Mouse (Mus musculus) adrenal gland (tissue): Measurements from ENCODE around the gene Zfand3.

Source experiments
- intact Hi-C: fragments of 180-260 bp; cut with DNase I; formaldehyde crosslinking; loops from one replicate; pipeline ENCODE4 v1.15.1; 2025

Gene Zfand3

GRCm38 (mm10) chr17:30188031-30188981 lies 183.8 kb downstream of the Zfand3 start:
- intact Hi-C loops = loop anchor here (5.0 kb wide), 1 partner anchor 36 kb away; no protein-coding TSS in a partner anchor

- intact Hi-C loops = loop anchor here (10.0 kb wide), 1 partner anchor 216 kb away; the partner anchor contains the start of gene Mdga1
These were observed 186.6 kb downstream of the Zfand3 start for GRCm38 (mm10) chr17:30191097-30191640.

GRCm38 (mm10) chr17:30192416-30193005 lies 188.0 kb downstream of the Zfand3 start:
- intact Hi-C loops = loop anchor here (10.0 kb wide), 1 partner anchor 218 kb away; the partner anchor contains the start of gene Mdga1

GRCm38 (mm10) chr17:30193615-30194014 lies 189.1 kb downstream of the Zfand3 start:
- intact Hi-C loops = loop anchor here (10.0 kb wide), 1 partner anchor 219 kb away; the partner anchor contains the start of gene Mdga1

DNA sequence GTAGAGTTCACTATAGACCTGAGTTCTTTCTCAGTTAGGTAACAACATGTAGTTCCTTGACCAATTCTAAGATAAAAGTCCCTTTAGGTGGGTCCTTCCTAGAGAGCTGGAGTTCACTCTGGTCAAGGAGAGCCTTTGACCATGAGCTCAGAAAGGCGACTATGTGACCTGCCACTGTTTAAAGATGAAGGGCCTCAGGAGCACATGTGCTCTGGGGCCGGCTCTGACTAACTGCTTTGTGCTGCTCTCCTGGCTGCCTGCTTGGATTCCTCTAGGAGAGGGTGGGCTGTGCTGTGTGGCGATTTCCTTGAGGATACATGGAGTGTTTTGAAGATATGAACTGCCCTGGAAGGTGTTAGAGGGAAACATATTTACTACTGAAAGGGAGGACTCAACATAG lies 189.6 kb downstream of the Zfand3 start:
- intact Hi-C loops = loop anchor here (10.0 kb wide), 1 partner anchor 219 kb away; the partner anchor contains the start of gene Mdga1

GRCm38 (mm10) chr17:30194629-30195445 lies 190.3 kb downstream of the Zfand3 start:
- intact Hi-C loops = loop anchor here (10.0 kb wide), 1 partner anchor 220 kb away; the partner anchor contains the start of gene Mdga1

DNA sequence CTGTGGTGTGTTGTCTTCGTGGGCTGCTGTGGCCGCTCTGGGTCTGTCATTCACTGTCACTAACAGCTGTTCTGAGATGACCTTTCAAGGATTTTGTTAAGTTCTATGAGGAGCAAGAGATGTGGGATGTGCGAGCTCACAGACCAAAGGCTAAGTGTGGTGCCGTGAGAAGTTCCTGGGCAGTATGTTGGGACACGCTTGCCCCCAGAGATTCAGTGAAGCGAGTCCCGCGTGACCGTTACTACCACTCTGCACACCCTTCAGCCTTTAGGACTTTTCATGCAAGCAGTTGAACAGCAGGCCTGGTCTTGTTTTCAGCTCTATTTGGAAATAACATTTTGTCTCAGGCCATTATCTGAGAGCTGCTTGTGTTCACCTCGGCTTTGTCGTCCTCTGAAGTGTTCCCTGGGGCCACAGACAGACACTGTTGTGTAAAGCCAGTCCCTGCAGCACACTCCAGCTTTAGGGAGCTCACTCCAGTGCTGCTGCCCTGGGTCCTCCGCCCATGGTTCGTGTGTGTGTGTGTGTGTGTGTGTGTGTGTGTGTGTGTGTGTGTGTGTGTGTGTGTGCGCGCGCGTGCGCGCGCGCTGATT lies 191.2 kb downstream of the Zfand3 start:
- intact Hi-C loops = loop anchor here (10.0 kb wide), 1 partner anchor 221 kb away; the partner anchor contains the start of gene Mdga1

DNA sequence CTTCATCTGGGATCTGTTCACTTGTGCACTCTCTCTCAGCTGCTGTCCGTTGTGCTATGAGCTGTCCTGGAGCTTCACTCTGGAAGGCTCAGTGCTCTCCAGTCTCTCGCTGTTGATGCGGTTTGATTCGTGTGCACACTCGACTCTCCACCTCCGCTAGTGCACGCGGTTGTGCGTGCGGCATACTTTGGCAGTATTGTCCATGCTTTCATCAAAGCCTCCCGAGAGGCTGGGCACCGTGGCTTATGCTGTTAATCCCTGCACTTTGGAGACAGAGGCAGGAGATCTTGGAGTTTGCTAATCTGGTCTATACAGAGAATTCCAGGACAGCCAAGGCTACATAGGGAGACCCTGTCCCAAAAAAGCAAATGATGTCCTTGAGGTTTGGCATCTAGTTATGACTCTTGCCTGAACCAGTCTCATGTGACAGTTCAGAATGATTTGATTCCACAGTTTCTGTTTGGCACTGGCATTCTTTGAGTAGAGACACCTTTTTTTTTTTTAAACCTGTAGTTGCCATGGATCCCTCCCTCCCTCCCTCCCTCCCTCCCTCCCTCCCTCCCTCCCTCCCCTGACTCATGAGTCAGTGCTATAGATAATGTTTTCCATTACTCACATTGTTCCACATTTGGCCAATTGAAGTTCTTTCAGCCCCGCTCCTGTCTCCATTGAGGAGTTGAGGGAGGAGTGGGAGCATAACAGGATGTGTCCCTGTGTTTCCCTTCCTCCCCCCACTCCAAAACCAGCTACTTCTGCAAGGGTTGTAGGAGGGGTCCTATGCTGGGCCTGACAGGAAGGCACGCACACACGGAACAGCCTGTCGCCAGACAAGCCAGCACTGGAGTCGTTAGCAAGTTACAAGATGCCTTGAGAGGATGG lies 192.1 kb downstream of the Zfand3 start:
- intact Hi-C loops = loop anchor here (10.0 kb wide), 1 partner anchor 222 kb away; the partner anchor contains the start of gene Mdga1

GRCm38 (mm10) chr17:30197280-30198030 lies 192.9 kb downstream of the Zfand3 start:
- intact Hi-C loops = loop anchor here (10.0 kb wide), 1 partner anchor 223 kb away; the partner anchor contains the start of gene Mdga1

DNA sequence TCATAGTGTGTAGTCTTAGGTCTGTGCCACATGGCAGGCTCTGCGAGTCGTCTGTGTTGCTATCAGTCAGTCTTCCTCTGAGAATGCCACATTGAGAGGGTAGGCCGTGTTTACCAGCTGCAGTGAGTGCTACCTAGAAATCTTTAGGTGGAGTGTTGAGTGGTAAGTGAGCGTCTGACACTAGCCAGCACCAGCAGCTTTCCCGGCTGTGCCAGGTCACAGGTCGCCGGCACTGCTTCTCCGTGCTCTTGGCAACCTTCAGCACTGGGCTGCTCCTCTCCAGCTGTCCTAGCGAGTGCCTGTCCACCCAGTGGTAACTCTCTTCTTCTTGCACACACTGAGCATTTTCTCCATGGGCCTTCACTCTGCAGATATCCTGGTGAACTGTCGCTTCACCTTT lies 193.9 kb downstream of the Zfand3 start:
- intact Hi-C loops = loop anchor here (10.0 kb wide), 1 partner anchor 224 kb away; the partner anchor contains the start of gene Mdga1

DNA sequence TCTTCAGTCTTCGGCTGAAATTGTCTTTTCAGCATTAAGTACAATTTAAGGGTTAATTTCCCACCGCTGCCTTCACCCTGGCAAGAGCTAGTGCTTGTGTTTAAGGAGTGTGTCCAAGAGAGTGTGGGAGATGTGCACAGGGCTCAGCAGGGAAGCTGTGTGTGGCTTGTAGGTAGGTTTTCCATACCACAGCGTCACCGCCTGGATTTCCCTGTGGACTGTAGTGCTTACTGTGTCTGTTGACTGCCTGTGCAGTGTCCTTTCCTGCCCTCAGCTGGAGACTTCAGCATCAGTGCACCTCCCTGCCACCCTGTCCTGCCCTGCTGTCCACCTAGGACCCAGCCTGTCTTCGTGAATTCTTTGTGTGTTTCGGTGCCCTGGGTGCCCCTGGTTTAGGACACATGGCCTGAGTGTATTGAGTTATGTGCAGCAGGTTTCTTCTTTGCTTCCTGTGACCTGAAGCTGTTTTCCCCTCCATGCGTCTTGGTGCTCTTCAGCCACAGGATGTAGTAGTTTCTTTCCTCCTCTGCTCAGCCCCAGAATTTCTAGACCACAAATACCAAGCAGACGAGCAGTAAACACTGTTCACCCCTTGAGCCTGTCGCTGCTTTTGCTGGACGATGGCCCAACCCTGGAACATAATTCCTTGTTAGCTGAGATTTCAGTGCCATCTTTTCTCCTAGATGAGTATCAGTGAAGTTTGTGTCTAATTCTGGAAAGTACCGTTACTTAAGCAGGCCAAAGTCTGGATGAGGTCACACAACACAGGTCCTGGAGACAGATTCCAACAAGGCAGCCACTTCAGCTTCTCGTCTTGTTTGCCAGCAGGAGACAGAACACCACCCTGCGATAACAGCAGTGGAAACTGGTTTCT lies 195.1 kb downstream of the Zfand3 start:
- intact Hi-C loops = loop anchor here (10.0 kb wide), 1 partner anchor 225 kb away; the partner anchor contains the start of gene Mdga1

- intact Hi-C loops = no loop called here
These were observed 195.8 kb downstream of the Zfand3 start for GRCm38 (mm10) chr17:30200283-30200682.

- intact Hi-C loops = no loop called here
These were observed 200.7 kb downstream of the Zfand3 start for GRCm38 (mm10) chr17:30205062-30205825.

DNA sequence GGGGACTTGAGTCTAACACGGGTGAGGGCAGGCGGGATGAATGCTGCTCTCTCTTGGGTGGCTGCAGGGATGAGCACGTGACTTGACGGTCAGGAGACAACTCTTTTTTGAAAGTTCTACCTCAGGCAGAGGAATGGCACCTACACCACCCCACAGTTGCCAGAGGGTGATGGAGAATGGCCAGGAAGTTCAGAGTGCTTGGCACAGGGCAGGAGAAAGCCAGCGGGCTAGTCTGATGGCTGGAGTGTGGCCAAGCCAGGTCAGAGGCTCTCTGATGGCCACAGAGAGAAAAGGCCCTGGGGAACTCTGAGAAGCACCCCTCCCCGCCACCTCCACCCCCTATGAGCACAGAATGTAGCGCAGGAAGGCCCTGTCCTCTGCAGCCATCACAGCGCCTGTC lies 205.7 kb downstream of the Zfand3 start:
- intact Hi-C loops = no loop called here

- intact Hi-C loops = no loop called here
These were observed 206.4 kb downstream of the Zfand3 start for GRCm38 (mm10) chr17:30210936-30211335.

DNA sequence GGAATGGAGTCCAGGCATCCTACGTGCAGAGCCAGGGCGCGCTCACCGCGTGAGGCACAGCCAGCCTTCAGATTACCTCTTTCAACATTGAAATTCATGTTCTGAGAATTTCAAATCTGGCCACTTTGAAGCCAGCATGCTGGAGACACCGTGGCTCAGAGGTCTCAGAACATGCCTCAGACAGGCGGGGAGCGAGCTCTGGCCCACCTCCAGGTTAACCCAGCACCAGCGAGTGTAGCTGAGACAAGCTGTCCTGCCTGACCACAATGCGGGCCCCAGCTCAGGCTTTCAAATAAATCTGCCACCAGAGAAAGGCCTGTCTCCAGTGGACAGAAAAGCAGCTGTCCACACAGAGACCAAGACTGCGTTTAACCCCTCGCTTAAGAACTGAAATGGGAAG lies 208.1 kb downstream of the Zfand3 start:
- intact Hi-C loops = no loop called here

GRCm38 (mm10) chr17:30213371-30213770 lies 208.8 kb downstream of the Zfand3 start:
- intact Hi-C loops = no loop called here
